Mouse (Mus musculus) testis, adult 2 months (tissue): ENCODE measurements around the gene Hadhb.

Experiments used
- CTCF ChIP-seq: fragments of 200-500 bp; IDR thresholded peaks from 2 replicates; pipeline ENCODE4 v1.5.1; 2012; ENCODE audit warnings: low read depth, mild to moderate bottlenecking, inconsistent platforms, low read length, moderate library complexity; ENCODE audit not compliant: control insufficient read depth, insufficient read depth, insufficient replicate concordance
- POLR2A ChIP-seq: fragments of 200-500 bp; IDR thresholded peaks from 2 replicates; pipeline ENCODE4 v1.6.1; 2012; ENCODE audit warnings: low read depth, mild to moderate bottlenecking, inconsistent platforms, low read length, moderate library complexity; ENCODE audit not compliant: control insufficient read depth

DNA sequence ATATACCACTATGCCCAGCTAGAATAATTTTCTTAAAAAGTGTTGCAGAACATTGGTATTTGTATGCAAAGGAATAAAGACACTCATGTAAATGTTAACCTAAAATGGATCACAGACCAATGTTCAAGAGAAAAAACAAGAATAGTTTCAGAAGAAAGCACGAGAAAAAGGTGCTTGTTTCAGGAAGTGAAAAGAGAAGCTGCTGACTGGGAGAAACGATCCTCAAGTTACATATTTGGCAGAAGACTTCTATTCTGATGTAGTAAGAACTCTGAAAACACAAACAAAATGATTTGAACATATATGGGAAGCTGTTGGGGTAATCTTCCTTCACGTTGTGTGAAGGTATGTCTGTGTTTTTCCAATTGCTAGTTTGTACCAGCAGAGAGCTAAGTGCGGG is 16.9 kb upstream of the Hadhb start:
- TF ChIP-seq CTCF (no peak), POLR2A (no peak)
